Mouse (Mus musculus): Measurements from ENCODE around the gene Lin28a.

- TF ChIP-seq POLR2A (IDR thresholded peaks at IDR 0.05; ENCODE audit: borderline replicate concordance, extremely low read depth, low read depth, low read length) (no peak), CTCF (IDR thresholded peaks at IDR 0.05; ENCODE audit: insufficient read depth, low read length) (no peak)
Observed at GRCm38 (mm10) chr4:134058166-134058715, 39.6 kb upstream of the Lin28a start.
